Mouse (Mus musculus) liver, embryonic 12.5 days (tissue): ENCODE measurements around the gene 1700025G04Rik. TPM values are rescaled to one million over a fixed set of nuclear protein-coding genes. Genes with fewer than 3 reads are reported as not detected.

Source experiments
- ATAC-seq: fragments of 200-750 bp; cut with Nextera tagmentation; 2 replicates; pipeline ENCODE4 v1.8.0; 2017; ENCODE audit warnings: moderate number of reproducible peaks, mild to moderate bottlenecking, moderate library complexity
- H3K27ac ChIP-seq: fragments of 300-500 bp; sonication (generic); 2 replicates; pipeline ENCODE4 v1.5.1; 2016; ENCODE audit warnings: mild to moderate bottlenecking
- H3K27me3 ChIP-seq: fragments of 300-500 bp; sonication (generic); replicated peaks from 2 replicates; pipeline ENCODE4 v1.6.1; 2016; ENCODE audit warnings: mild to moderate bottlenecking, moderate library complexity
- H3K36me3 ChIP-seq: fragments of 300-500 bp; sonication (generic); 2 replicates; pipeline ENCODE4 v1.6.1; 2016; ENCODE audit warnings: mild to moderate bottlenecking, moderate library complexity
- H3K4me1 ChIP-seq: fragments of 300-500 bp; sonication (generic); 2 replicates; pipeline ENCODE4 v1.6.1; 2016
- H3K4me2 ChIP-seq: fragments of 300-500 bp; sonication (generic); 2 replicates; pipeline ENCODE4 v1.6.1; 2016; ENCODE audit warnings: mild to moderate bottlenecking, moderate library complexity
- H3K4me3 ChIP-seq: fragments of 300-500 bp; sonication (generic); 2 replicates; pipeline ENCODE4 v1.5.1; 2016; ENCODE audit warnings: mild to moderate bottlenecking, moderate library complexity
- H3K9ac ChIP-seq: fragments of 300-500 bp; sonication (generic); 2 replicates; pipeline ENCODE4 v1.6.1; 2016; ENCODE audit warnings: mild to moderate bottlenecking, moderate library complexity
- H3K9me3 ChIP-seq: fragments of 300-500 bp; sonication (generic); replicated peaks from 2 replicates; pipeline ENCODE4 v1.6.1; 2016; ENCODE audit warnings: mild to moderate bottlenecking, moderate library complexity
- WGBS: fragments of 180-500 bp; shearing (Covaris S2); methylation state at CpG from one replicate; pipeline ENCODE4 v1.1.7; 2016; ENCODE audit not compliant: insufficient replicate concordance; 5-methylcytosine and 5-hydroxymethylcytosine counted together
- polyA plus RNA-seq: library from polyadenylated mRNA; unstranded; fragments of >200 nt; fragmentation: Nextera tagmentation; extraction: Ambion mirVana; gene quantifications from 2 replicates; pipeline ENCODE4 v1.2.1, GENCODE M21; 2016

Gene 1700025G04Rik
- polyA plus RNA-seq, 1 experiment from 2014 or later: 4.5 TPM

DNA sequence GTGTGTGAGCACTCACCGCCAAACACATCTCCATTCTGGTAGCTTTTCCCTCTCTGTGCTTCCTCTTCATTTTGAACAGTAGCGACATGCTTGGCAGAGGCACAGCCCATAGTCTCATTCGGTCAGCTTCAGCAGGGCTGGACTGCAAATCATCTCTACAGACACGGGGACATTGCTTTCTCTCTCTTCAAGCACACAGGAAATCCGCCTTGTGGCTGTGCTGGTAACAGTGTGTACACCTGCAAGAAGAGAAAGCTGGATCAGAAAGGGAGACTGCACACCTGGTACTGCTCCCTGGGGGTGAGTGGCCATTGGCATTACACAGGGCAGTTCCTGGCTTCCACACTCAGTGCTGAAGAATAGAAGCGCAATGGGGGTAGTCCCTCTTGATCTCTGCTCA, 83.4 kb downstream of the 1700025G04Rik start:
- Histone ChIP-seq H3K27me3 (no peaks in the 10 kb centered on the region), H3K27ac (no peak overlapping the region), H3K9ac (no peak overlapping the region), H3K4me2 (no peak overlapping the region), H3K4me1 (0 out of 2 replicates have a peak, but pooled peaks cover 7% of the 10 kb centered on the region), H3K36me3 (no peaks in the 10 kb centered on the region), H3K9me3 (no peaks in the 10 kb centered on the region), H3K4me3 (no peak overlapping the region)
- ATAC-seq: no peak
- WGBS: 72% methylated on average over 6 of the region's 6 CpGs

- no peak overlapping the region for H3K9ac ChIP-seq
- no peaks in the 10 kb centered on the region for H3K27me3 ChIP-seq
- 0 out of 2 replicates have a peak, but pooled peaks cover 7% of the 10 kb centered on the region for H3K4me1 ChIP-seq
- H3K4me2 ChIP-seq: no peak overlapping the region
- WGBS: 73% methylated on average over 6 of the region's 6 CpGs
- H3K4me3 ChIP-seq: no peak overlapping the region
- H3K9me3 ChIP-seq: no peaks in the 10 kb centered on the region
- no peak for ATAC-seq
- H3K36me3 ChIP-seq: no peaks in the 10 kb centered on the region
- no peak overlapping the region for H3K27ac ChIP-seq
Observed at GRCm38 (mm10) chr1:152004509-152004908, 85.4 kb downstream of the 1700025G04Rik start.

- no peak overlapping the region for H3K4me2 ChIP-seq
- H3K9me3 ChIP-seq: no peaks in the 10 kb centered on the region
- H3K27ac ChIP-seq: no peak overlapping the region
- no peaks in the 10 kb centered on the region; the same call in 1 of the 2 replicates for H3K4me1 ChIP-seq
- 79% methylated on average over 5 of the region's 5 CpGs for WGBS
- H3K27me3 ChIP-seq: no peaks in the 10 kb centered on the region
- no peak overlapping the region for H3K4me3 ChIP-seq
- H3K9ac ChIP-seq: no peak overlapping the region
- ATAC-seq: no peak
- no peaks in the 10 kb centered on the region for H3K36me3 ChIP-seq
Observed at GRCm38 (mm10) chr1:152000461-152000860, 89.5 kb downstream of the 1700025G04Rik start.

- no peak overlapping the region for H3K4me3 ChIP-seq
- no peaks in the 10 kb centered on the region for H3K36me3 ChIP-seq
- no peaks in the 10 kb centered on the region for H3K9me3 ChIP-seq
- no peak overlapping the region for H3K4me2 ChIP-seq
- no peak for ATAC-seq
- no peak overlapping the region for H3K9ac ChIP-seq
- no peaks in the 10 kb centered on the region for H3K27me3 ChIP-seq
- WGBS: 53% methylated on average over 7 of the region's 7 CpGs
- no peak overlapping the region for H3K27ac ChIP-seq
- H3K4me1 ChIP-seq: no peaks in the 10 kb centered on the region; the same call in 1 of the 2 replicates
Observed at GRCm38 (mm10) chr1:151999424-151999842, 90.5 kb downstream of the 1700025G04Rik start.

DNA sequence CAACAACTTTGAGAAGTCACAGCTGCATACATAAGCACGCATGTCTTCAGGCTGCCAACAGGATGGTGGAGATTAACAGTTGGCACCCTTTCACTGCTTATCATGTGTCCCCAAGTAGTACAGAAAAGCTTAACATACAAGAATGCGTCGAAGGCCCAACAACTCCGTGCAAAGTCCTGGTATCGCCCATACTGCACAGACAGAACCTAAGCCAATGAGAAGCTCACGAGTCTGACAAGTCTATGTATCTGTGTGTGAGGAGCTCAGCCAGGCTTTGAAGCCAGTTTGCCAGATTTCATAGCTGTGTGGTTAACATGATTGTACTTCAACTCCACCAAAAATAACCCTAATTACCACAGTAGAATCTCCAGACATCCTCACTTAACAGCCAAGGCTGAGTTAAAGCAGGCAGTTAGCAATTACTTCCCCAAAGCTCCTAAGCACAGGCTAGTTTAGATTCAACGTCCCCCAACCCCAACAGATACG, 91.2 kb downstream of the 1700025G04Rik start:
- H3K4me1 ChIP-seq: no peaks in the 10 kb centered on the region; the same call in 1 of the 2 replicates
- ATAC-seq: no peak
- no peaks in the 10 kb centered on the region for H3K9me3 ChIP-seq
- 61% methylated on average over 8 of the region's 8 CpGs for WGBS
- no peak overlapping the region for H3K27ac ChIP-seq
- no peak overlapping the region for H3K4me2 ChIP-seq
- no peaks in the 10 kb centered on the region for H3K27me3 ChIP-seq
- no peak overlapping the region for H3K9ac ChIP-seq
- H3K36me3 ChIP-seq: no peaks in the 10 kb centered on the region
- no peak overlapping the region for H3K4me3 ChIP-seq

- H3K36me3 ChIP-seq: no peaks in the 10 kb centered on the region
- H3K27ac ChIP-seq: no peak overlapping the region
- no peak for ATAC-seq
- H3K4me3 ChIP-seq: no peak overlapping the region
- no peaks in the 10 kb centered on the region for H3K9me3 ChIP-seq
- H3K4me2 ChIP-seq: no peak overlapping the region
- WGBS: 46% methylated on average over 7 of the region's 7 CpGs
- H3K9ac ChIP-seq: no peak overlapping the region
- no peaks in the 10 kb centered on the region for H3K27me3 ChIP-seq
- no peaks in the 10 kb centered on the region; the same call in 1 of the 2 replicates for H3K4me1 ChIP-seq
Observed at GRCm38 (mm10) chr1:151997591-151997990, 92.3 kb downstream of the 1700025G04Rik start.

- no peaks in the 10 kb centered on the region for H3K27me3 ChIP-seq
- H3K4me3 ChIP-seq: no peak overlapping the region
- no peak overlapping the region for H3K27ac ChIP-seq
- H3K4me2 ChIP-seq: no peak overlapping the region
- H3K9me3 ChIP-seq: no peaks in the 10 kb centered on the region
- no peak for ATAC-seq
- 0 out of 2 replicates have a peak, but pooled peaks cover 3% of the 10 kb centered on the region for H3K36me3 ChIP-seq
- WGBS: 64% methylated on average over 10 of the region's 10 CpGs
- no peak overlapping the region for H3K9ac ChIP-seq
- H3K4me1 ChIP-seq: no peaks in the 10 kb centered on the region; the same call in 1 of the 2 replicates
Observed at GRCm38 (mm10) chr1:151995948-151996697, 93.8 kb downstream of the 1700025G04Rik start.

- 69% methylated on average over 6 of the region's 6 CpGs for WGBS
- Histone ChIP-seq H3K27ac (no peak overlapping the region), H3K4me1 (no peaks in the 10 kb centered on the region; the same call in 1 of the 2 replicates), H3K9ac (no peak overlapping the region), H3K27me3 (no peaks in the 10 kb centered on the region), H3K36me3 (0 out of 2 replicates have a peak, but pooled peaks cover 3% of the 10 kb centered on the region), H3K4me3 (no peak overlapping the region), H3K4me2 (no peak overlapping the region), H3K9me3 (no peaks in the 10 kb centered on the region)
- no peak for ATAC-seq
Observed at GRCm38 (mm10) chr1:151994271-151994670, 95.7 kb downstream of the 1700025G04Rik start.

DNA sequence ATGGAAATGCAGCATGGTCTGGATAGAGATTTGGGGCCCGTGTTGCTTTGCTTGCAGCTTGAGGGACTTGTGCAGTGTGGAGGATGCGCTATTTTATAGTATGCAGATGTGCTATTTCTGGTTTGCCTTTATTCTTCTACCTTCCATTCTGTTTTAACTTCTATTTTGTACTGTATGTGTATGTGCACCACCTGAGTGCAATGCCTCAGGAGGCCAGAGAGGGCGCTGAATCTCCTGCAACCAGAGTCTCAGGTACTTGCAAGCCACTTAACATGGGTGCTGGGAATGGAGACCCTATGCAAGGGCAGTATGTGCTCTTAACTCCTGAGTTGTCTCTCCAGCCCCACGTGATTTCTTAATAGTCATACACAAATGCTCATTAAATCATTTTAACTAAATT, 98.4 kb downstream of the 1700025G04Rik start:
- H3K4me3 ChIP-seq: no peak overlapping the region
- no peak overlapping the region for H3K4me2 ChIP-seq
- no peak overlapping the region for H3K9ac ChIP-seq
- ATAC-seq: no peak
- no peaks in the 10 kb centered on the region for H3K27me3 ChIP-seq
- WGBS: 75% methylated on average over 4 of the region's 4 CpGs
- no peaks in the 10 kb centered on the region for H3K4me1 ChIP-seq
- 0 out of 2 replicates have a peak, but pooled peaks cover 3% of the 10 kb centered on the region for H3K36me3 ChIP-seq
- no peak overlapping the region for H3K27ac ChIP-seq
- H3K9me3 ChIP-seq: no peaks in the 10 kb centered on the region

- H3K36me3 ChIP-seq: 0 out of 2 replicates have a peak, but pooled peaks cover 3% of the 10 kb centered on the region
Observed at GRCm38 (mm10) chr1:151990615-151991014, 99.3 kb downstream of the 1700025G04Rik start.

DNA sequence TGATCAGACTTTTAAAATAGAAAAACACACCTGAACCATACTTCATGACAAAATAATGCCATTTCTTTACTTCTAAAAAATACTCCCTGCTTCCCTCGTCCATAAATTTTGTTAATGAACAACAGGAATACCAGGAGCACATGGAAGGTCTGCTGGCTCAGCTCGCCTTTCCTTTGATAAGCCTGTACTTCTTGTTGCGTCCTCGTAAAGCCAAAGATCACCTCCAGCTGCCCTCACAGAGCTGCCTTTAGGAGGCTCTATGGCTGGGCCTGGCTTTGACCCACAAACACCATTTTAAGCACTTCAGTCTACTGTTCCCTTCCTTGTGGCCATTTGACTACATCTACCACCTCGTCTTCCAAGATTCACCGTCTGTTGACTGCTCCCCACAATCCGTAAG, 101.2 kb downstream of the 1700025G04Rik start:
- Histone ChIP-seq H3K27ac (no peak overlapping the region), H3K36me3 (0 out of 2 replicates have a peak, but pooled peaks cover 3% of the 10 kb centered on the region), H3K9ac (no peak overlapping the region), H3K27me3 (no peaks in the 10 kb centered on the region), H3K4me1 (peaks cover 5% of the 10 kb centered on the region; the same call in 1 of the 2 replicates), H3K4me3 (no peak overlapping the region), H3K9me3 (no peaks in the 10 kb centered on the region), H3K4me2 (no peak overlapping the region)
- 68% methylated on average over 7 of the region's 7 CpGs for WGBS
- ATAC-seq: no peak

More at GRCm38 (mm10) chr1:151990615-151991014, 99.3 kb downstream of the 1700025G04Rik start:
- Histone ChIP-seq H3K9me3 (no peaks in the 10 kb centered on the region), H3K27ac (no peak overlapping the region), H3K4me3 (no peak overlapping the region), H3K4me1 (no peaks in the 10 kb centered on the region), H3K9ac (no peak overlapping the region), H3K27me3 (no peaks in the 10 kb centered on the region), H3K4me2 (no peak overlapping the region)
- 63% methylated on average over 4 of the region's 4 CpGs for WGBS
- no peak for ATAC-seq

GRCm38 (mm10) chr1:151988066-151988465, 101.9 kb downstream of the 1700025G04Rik start:
- 75% methylated on average over 8 of the region's 8 CpGs for WGBS
- Histone ChIP-seq H3K9me3 (no peaks in the 10 kb centered on the region), H3K4me2 (no peak overlapping the region), H3K4me1 (peaks cover 5% of the 10 kb centered on the region; the same call in 1 of the 2 replicates), H3K4me3 (no peak overlapping the region), H3K27me3 (no peaks in the 10 kb centered on the region), H3K9ac (no peak overlapping the region), H3K36me3 (0 out of 2 replicates have a peak, but pooled peaks cover 3% of the 10 kb centered on the region), H3K27ac (no peak overlapping the region)
- ATAC-seq: no peak
